Mouse (Mus musculus) E14TG2a.4 (cell line): ENCODE results near the gene Gatm.

Experiments used
- CTCF ChIP-seq: conservative IDR thresholded peaks from 2 replicates; pipeline ENCODE4 v1.5.1; 2014; ENCODE audit warnings: low read length
- POU5F1 ChIP-seq: IDR thresholded peaks from 2 replicates; pipeline ENCODE4 v1.6.1; 2014; ENCODE audit warnings: low read length, borderline replicate concordance

DNA sequence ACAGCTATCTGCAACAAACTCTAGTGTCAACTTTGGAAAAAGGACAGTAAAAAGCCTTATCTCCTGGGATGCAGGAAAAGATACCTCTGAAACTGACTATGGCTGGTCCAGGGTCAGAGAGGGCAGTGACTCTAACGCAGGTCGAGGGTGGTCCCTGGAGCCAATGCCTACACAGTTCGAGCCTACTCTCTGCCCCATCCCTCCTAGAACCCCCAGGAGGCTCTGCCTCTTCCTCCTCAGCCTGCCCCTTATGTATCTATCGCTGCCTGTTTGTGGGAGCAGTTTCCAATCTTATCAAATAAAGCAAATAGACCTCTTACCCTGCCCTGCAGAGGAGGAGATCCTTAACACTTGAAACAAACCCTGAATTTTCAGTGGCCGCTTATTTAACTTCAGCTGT is 27.6 kb upstream of the Gatm start:
- TF ChIP-seq CTCF (no peak), POU5F1 (no peak)
